Mouse (Mus musculus) frontal cortex, adult 2 months (tissue): ENCODE data around the gene Best3. TPM values are rescaled to one million over a fixed set of nuclear protein-coding genes. Genes with fewer than 3 reads are reported as not detected.

ENCODE experiments used
- DNase-seq, 2 experiments: peaks; one replicate each; pipeline ENCODE4 v3.0.0; 2022; ENCODE audit warnings: low spot score in 1 of 2; ENCODE audit errors: extremely low spot score in 1 of 2
- polyA plus RNA-seq: library from polyadenylated mRNA; depleted of rRNA; stranded (reverse); fragments of >200 nt; gene quantifications from 2 replicates; pipeline ENCODE4 v1.2.3, GENCODE M21; 2012

The Best3 gene
- polyA plus RNA-seq, 1 experiment = 0.18 TPM

DNA sequence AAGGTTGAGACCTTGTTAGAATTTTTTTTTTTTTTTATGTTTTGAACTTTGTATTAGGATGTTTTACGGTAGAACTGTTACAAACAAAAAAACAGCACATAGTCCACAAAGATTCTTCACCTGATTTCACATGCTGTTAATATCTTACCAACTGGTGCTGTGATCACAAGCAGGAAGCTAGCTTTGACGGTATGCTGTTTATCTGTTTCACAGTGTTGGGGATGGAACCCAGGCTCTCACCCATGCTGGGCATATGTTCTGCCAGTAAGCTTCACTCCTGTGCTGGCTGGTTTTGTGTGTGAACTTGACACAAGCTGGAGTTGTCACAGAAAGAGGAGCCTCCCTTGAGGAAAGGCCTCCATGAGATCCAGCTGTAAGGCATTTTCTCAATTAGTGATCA, 8.3 kb upstream of the Best3 start:
- DNase-seq = no peak

DNA sequence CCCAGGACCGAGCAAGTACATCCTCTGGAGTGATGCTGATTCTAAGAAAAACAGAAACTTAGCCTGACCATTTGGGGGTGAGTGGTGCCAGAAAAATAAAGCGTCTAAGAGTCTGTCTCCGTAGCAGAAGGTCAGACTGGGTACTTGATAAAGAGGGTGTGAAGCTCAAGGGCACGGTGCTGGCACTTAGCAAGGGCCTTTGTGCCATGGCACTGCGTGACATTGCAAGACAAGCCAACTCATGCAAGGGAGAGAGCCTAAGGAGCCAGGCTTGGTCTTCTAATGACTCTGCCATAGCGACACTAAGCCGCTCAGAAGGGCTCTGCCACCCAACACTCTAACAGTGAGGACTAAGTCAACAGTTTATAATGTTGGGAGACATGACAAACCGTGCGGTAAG, 7.3 kb upstream of the Best3 start:
- no peak for DNase-seq

DNA sequence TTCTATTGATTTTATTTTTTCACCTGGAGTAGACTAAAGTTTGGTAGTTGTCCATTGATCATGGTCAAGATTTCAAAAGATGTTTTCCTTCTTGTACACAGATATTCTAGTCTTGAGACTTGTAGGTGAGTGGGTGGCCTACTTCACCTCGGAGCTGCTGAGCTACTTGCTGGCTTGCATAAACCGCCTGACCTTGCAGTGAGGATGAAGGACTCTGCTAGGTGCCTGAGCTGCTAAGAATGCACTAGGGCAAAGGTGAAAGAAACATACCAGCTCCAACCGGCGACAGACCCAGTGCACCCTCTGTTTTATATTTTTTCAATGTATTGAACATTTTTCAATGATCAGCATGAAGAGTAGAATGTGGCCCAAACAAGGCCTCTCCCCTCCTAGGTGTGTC, 5.8 kb upstream of the Best3 start:
- DNase-seq = no peak

DNA sequence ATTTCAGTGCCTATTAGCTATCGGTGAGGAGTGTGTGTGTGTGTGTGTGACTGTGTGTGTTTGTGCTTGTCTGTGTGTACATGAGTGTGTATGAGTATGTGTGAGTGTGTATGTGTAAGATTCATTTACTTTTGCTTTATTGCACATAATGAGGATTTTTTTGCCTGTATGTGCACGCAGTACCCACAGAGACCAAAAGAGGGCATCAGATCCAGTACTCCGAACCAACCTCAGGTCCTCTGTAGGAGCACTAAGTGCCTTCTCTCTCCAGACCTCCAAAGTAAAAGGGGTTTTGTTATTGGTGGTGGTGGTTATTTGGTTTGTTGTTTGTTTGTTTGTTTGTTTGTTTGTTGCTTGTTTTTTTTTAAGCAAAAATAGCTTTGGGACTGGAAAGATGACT, 5.2 kb upstream of the Best3 start:
- no peak for DNase-seq

- DNase-seq = no peak
Observed at GRCm38 (mm10) chr10:116982526-116982925, 3.6 kb upstream of the Best3 start.

- no peak for DNase-seq
Observed at GRCm38 (mm10) chr10:116984836-116985235, 1.3 kb upstream of the Best3 start.

- DNase-seq = no peak
Observed at GRCm38 (mm10) chr10:116993971-116994370, 7.9 kb downstream of the Best3 start.

DNA sequence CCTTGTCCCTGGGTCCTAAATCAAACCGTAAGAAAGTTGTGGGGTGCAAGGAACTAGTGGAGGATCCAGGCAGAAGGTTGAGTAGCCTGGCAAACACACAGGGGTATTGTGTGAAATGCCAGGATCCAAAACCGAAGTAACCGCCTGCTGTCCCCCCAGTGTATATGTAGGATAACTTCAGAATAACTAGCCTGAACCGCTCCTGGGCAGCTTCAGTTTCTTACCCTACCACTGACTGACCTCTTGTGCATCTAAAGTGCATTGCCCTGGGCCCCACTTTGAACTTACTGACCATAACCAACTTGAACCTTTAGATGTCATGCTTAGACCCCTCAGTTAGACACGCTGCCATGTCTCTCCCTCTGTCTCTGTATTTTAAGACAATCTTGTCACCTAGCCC, 9.0 kb downstream of the Best3 start:
- DNase-seq = no peak

- DNase-seq = no peak
Observed at GRCm38 (mm10) chr10:116995584-116996235, 9.6 kb downstream of the Best3 start.

- no peak for DNase-seq
Observed at GRCm38 (mm10) chr10:116996236-116996600, 10.1 kb downstream of the Best3 start.

DNA sequence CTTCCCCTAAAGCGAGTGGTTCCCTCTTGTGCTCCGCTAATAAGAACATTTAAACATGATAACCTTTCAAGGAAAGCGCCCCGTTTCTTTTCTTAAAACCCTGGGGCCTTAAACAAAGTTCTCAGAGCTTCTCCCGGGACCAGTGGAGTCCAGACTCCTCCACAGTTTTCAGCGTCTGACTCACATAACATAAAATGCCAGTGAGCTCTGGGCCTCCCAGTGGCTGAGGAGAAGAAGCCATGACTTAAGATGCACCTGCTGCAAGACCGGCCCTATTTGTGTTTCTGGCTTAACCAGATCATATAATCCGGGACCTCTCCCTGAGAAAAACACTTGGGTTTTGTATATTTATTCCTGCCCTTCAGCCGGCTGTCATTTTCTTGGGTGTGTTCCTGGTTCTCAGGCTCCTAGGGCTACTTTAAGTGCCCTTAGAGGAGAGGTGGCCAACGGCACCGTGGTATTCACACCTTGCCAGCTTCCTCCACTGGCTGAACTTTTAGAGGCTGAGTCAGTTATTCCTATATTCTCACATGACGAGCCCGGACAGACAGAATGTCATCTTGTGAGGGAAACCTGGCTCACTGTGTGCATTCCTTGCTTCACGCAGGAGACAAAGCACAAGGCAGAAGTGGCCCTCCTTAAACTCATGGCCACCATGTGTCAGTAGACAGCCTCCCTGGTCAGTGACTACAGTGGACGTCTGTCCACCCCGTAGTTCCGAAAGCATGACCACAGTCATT, 12.8 kb downstream of the Best3 start:
- no peak for DNase-seq

DNA sequence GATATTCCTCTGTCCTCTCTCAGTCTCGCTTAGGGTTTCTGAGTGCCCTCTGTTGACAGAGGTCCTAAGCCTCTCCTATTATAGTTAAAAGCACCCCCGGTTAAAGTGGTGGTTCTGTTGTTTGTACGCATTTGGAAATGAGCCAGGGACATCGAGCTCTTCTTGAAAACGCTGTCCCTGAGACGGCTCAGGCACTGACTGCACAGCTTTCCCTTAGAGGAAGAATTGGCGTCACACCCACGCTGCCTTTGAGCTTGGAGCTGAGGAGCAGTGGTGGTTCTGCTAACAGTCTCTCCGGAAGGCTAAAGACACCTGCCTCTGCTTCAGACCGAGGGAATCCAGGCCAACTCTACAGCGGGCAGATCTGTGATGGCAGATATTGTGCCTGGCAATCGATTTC, 14.9 kb downstream of the Best3 start:
- DNase-seq = peak in 1 of 2 experiments; percentile 40

DNA sequence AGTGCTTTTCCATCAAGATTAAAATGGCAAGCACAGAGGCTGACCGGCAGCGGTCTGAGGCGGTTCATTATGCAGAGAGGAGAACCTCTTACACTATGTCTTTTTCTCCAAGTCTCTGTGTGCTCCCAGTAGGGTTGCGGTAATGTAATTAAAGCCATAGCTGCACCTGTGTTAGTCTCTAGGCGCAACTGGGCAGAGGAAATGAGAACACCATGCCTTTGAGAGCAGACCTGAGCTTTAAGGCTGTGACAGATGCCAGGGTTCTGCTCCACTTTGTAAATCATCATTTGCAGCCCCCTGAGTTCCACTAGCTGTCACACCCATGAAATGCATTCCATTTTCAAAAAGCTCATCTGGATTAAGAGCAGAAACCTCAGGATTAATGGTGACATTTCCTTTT, 18.6 kb downstream of the Best3 start:
- DNase-seq = no peak

DNA sequence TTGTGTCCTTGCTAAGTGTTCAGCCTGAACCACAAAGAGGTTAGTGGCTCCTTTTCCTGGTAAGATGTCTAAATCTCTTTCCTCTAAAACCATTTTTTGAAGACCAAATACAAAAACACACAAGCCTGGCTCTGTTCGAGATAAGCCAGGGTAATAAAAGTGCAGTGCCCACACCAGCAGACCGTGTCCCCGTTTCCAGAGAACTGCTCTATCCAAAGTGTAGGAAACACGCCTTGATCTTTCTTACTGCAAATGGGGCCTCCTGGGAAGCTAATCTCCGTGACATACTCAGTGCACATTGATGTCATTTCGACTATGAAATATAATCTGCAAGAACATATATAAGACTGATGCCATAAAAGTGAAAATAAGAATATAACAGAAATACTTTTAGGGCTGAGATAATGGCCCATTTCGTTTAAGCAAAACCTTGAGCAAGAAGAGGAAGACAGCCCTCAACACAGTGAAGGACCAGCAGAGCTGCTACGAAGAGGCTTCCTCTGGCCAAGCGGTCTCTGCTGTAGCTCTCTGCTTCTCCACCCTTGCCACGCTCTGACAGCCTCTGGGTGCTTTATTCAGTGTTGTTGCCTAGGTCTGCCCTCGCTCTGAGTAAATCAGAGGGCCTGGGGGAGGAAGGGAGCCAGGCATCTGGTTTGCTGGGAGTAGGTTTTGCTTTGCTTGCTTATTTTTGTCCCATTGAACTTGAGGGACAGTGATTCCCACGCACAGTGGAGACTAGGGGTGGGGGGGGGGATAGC, 19.8 kb downstream of the Best3 start:
- no peak for DNase-seq

DNA sequence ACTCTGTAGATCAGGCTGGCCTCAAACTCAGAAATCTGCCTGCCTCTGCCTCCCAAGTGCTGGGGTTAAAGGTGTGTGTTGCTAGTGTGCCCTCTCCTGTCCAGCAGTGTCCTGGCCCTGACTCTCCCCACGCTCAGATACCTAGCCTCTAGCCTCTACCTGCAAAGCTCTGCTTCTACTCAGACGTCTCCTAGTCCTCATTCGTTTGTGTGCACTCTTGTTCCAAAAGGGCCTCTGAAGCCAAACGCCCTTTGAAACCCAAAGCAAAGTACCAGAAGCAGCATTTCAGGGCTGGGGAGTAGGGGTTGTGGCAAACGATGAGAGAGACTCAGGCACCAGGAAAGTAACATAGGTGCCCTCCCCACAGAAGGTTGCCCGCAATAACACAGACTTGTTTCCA, 23.6 kb downstream of the Best3 start:
- no peak for DNase-seq

GRCm38 (mm10) chr10:117011047-117011446, 24.9 kb downstream of the Best3 start:
- DNase-seq = no peak

DNA sequence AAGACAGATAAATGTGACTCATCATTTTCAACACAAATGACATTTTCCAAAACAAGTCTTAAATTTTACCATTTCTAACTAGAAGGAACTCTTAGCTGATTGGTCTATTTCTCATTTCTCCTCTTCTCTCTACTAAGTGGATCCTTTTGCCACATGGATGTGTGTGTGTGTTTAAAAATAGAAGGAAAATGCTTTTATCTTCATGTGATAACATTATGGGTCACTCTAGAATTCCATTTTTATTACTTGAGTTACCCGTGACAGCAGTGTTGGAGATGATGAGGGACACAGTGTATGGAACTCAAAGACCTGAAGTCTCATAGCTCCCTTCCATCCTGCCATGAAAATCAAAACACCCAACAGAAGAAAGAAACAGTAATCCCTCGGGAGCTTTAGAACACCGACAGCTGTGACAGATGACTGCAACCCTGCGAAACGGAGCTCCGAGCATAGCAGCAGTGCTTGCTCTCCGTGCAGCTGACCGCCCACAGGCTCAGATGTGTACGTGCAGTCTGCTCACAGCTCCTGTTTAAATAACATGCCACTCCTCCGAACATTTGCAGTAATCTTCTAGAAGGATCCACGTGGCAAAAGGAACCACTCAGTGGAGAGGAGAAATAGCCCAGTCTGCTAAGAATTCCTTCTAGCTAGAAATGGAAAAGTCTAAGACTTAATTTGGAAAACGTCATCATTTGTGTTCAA, 27.7 kb downstream of the Best3 start:
- peak; percentile 67 to 74 for DNase-seq

DNA sequence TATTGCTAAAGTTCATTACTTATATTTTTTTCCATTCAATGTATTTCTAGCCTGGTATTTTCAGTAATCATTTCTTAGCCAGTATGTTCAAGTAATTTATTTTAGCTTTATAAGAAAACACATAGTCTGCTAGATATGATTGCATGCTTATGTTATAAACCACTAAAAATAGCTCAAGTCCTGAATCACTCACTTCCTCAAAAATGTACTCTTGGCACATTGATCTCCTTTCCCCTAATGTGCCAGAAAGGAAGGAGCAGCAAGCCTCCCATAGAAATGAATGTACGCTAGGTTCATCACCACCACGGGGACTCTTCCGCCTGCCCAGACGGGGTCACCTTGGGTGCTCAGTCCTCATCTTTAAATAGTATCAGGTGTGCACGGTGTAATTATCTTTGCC, 28.5 kb downstream of the Best3 start:
- DNase-seq = no peak

- DNase-seq = no peak
Observed at GRCm38 (mm10) chr10:117018281-117018840, 32.2 kb downstream of the Best3 start.

GRCm38 (mm10) chr10:117021020-117021754, 35.1 kb downstream of the Best3 start:
- DNase-seq = no peak
